15 mouse cellular contexts compared by ENCODE assay signal in genomic region chr3:97797371-97797770, GRCm38 (mm10).
"Had no signal": no experiment of that assay in that cellular context is flagged by ENCODE, and none has a peak within 500 bp of the region (broad histone marks: within the 10 kb centered on the region; RNA-seq: fewer than 3 reads in every experiment).

No protein-coding gene starts in this region.

- H3K4me2 ChIP-seq: limb, embryonic 15.5 days; liver, embryonic 12.5 days; lung, embryonic 14.5 days; neural tube, embryonic 15.5 days had no signal

- DNase-seq: kidney, postnatal 10 days; lung, embryonic 14.5 days; lung, postnatal 10 days; lung, postnatal 4 days; midbrain, embryonic 14.5 days; right cerebral cortex, adult 18-20 months; right cerebral cortex, postnatal 25 days; thymus, adult 18-20 months; thymus, postnatal 14 days had no signal

- H3K27me3 ChIP-seq: limb, embryonic 15.5 days; liver, embryonic 12.5 days; neural tube, embryonic 15.5 days had no signal

- H3K9me3 ChIP-seq: limb, embryonic 15.5 days; liver, embryonic 12.5 days; midbrain, embryonic 10.5 days; neural tube, embryonic 15.5 days had no signal

- H3K4me1 ChIP-seq: limb, embryonic 15.5 days; liver, embryonic 12.5 days; midbrain, embryonic 10.5 days had no signal

- ATAC-seq: liver, embryonic 12.5 days had no signal

- H3K9ac ChIP-seq: limb, embryonic 15.5 days; liver, embryonic 12.5 days; lung, embryonic 14.5 days; neural tube, embryonic 15.5 days had no signal

- H3K36me3 ChIP-seq: limb, embryonic 15.5 days; liver, embryonic 12.5 days; midbrain, embryonic 10.5 days; neural tube, embryonic 15.5 days had no signal

- H3K4me3 ChIP-seq: limb, embryonic 15.5 days; liver, embryonic 12.5 days; midbrain, embryonic 10.5 days; myocyte; neural tube, embryonic 15.5 days had no signal

- H3K27ac ChIP-seq: limb, embryonic 15.5 days; liver, embryonic 12.5 days; midbrain, embryonic 10.5 days; neural tube, embryonic 15.5 days; stomach, postnatal 0 days had no signal
